Comparison of ENCODE assay signal across 16 mouse cellular contexts in the genomic region with DNA sequence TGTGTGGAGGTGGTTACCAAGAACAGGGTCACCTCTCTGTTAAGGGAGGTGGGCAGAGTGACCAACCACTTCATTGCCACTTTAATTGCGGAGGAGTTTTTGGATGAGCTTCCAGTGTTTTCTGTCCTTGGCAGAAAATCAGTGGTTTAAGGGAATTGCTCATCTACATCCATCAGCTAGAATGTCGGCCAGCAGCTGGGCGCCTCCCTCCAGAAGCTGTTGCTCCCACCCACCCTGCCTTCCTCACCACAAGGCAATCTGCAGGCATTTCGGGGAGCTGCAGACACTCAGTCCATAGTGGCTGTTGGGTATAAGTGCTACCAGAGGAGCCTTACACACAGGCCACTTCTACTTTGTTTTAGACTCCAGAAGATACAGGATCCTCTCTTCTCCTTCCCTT. TPM values are rescaled to one million over a fixed set of nuclear protein-coding genes. Genes with fewer than 3 reads are reported as not detected.
DNase-seq lines count a peak whose midpoint lies in the region; TF ChIP-seq lines count a peak whose summit lies in the region.
"Had no signal": no experiment of that assay in that cellular context is flagged by ENCODE, and none has a peak within 500 bp of the region (broad histone marks: within the 10 kb centered on the region; RNA-seq: fewer than 3 reads in every experiment).

No protein-coding gene starts in this region.

- no peak for TF ChIP-seq CTCF in cerebellum, adult 2 months (IDR thresholded peaks at IDR 0.05; ENCODE audit: borderline replicate concordance, insufficient read depth, low read depth, low read length)

- 72% methylated on average over 4 of the region's 4 CpGs for WGBS in cerebellum, adult 2 months

- DNase-seq in cerebellum, adult 2 months: peak; percentile 2 to 6
- no peak for DNase-seq in cerebellum, postnatal 4 days (ENCODE audit: low spot score in 2 of 2)
- peak; percentile 47 to 59 for DNase-seq in left cerebral cortex, adult 18-20 months (ENCODE audit: low spot score in 2 of 2)
- no peak for DNase-seq in left cerebral cortex, adult 11 months (ENCODE audit: low spot score)
- DNase-seq in layer of hippocampus, adult 9-11 months: peak; percentile 68
- DNase-seq in right cerebral cortex, postnatal 36 days (ENCODE audit: low spot score in 2 of 2): peak; percentile 41 to 45
- DNase-seq in heart, postnatal 10 days: no peak
- no peak for DNase-seq in thymus, postnatal 25 days
- DNase-seq: B cell, adult 2 months; embryo, embryonic 11 days; heart, adult 2 months; heart, postnatal 14 days had no signal

- no peak overlapping the region for H3K4me3 ChIP-seq in cerebellum, adult 2 months (replicated peaks; ENCODE audit: insufficient read depth, low read depth, low read length)
- H3K4me3 ChIP-seq: heart, adult 2 months; liver, embryonic 12.5 days had no signal

- peaks cover 9% of the 10 kb centered on the region for H3K4me1 ChIP-seq in cerebellum, adult 2 months (ENCODE audit: control insufficient read depth, insufficient read depth, low read length)

- intact Hi-C loops in heart, postnatal 10 days (cut with DNase I): loop anchor here (10.0 kb wide), 3 partner anchors 511 to 1331 kb away; no protein-coding TSS in a partner anchor

- no peaks in the 10 kb centered on the region for H3K27me3 ChIP-seq in cerebellum, adult 2 months (ENCODE audit: control insufficient read depth, insufficient read depth, low read length)

- no peak overlapping the region for H3K27ac ChIP-seq in cerebellum, adult 2 months (ENCODE audit: insufficient read depth, low read length)
- H3K27ac ChIP-seq: heart, adult 2 months; kidney, postnatal 0 days; liver, embryonic 12.5 days; neural tube, embryonic 13.5 days had no signal

- no peak for TF ChIP-seq POLR2A in cerebellum, adult 2 months (IDR thresholded peaks at IDR 0.05; ENCODE audit: borderline replicate concordance, insufficient read depth, low read length)

RNA-seq across cellular contexts. Expression of a gene that starts 0.9 kb away (rescaled TPM):
- polyA plus RNA-seq in cerebellum, adult 2 months (2012; rRNA removed): 6.6 and 7.0 TPM in 2 replicates
- 10 to 100 TPM; 73.1 to 83.3 TPM for total RNA-seq in left cerebral cortex, adult 18-20 months (2021)
- under 1 TPM in 1 of 2 experiments, not detected in 1; 0.24 TPM for total RNA-seq in heart, postnatal 10 days (2021)
- total RNA-seq: megakaryocyte, adult 5-6 weeks had no signal

Comparison
In these comparisons a context has a peak if more than half of its experiments do, and no peak if none do; other contexts are left out.
1. DNase-seq: peak in cerebellum, adult 2 months (2 of 2), left cerebral cortex, adult 18-20 months (2 of 2), layer of hippocampus, adult 9-11 months (single experiment) and right cerebral cortex, postnatal 36 days (2 of 2); none in cerebellum, postnatal 4 days (0 of 2), left cerebral cortex, adult 11 months (single experiment), heart, postnatal 10 days (0 of 2) and thymus, postnatal 25 days (single experiment).
2. RNA of a gene that starts 0.9 kb away (total RNA-seq): 73.1 to 83.3 TPM in left cerebral cortex, adult 18-20 months; 0.24 TPM in heart, postnatal 10 days; every median in the first group is over 10 times any median in the second.